Mouse (Mus musculus): Measurements from ENCODE around the gene Mapt. TPM values are rescaled to one million over a fixed set of nuclear protein-coding genes. Genes with fewer than 3 reads are reported as not detected.

The Mapt gene
- polyA plus RNA-seq, 1 experiment: 53.4 TPM

GRCm38 (mm10) chr11:104320511-104320910, 89.3 kb downstream of the Mapt start:
- 75% methylated on average over 5 of the region's 5 CpGs for WGBS
- no peak for DNase-seq
- Histone ChIP-seq H3K27me3 (replicated peaks; ENCODE audit: control insufficient read depth, insufficient read depth, low read length) (no peaks in the 10 kb centered on the region), H3K36me3 (ENCODE audit: control insufficient read depth, insufficient read depth, low read length) (no peaks in the 10 kb centered on the region), H3K27ac (ENCODE audit: insufficient read depth, low read depth, low read length) (no peak overlapping the region), H3K4me3 (ENCODE audit: insufficient read depth, low read depth, low read length) (no peak overlapping the region), H3K4me1 (ENCODE audit: control insufficient read depth, insufficient read depth, low read length) (no peaks in the 10 kb centered on the region; the same call in 1 of the 2 replicates)
- TF ChIP-seq POLR2A (IDR thresholded peaks at IDR 0.05; ENCODE audit: low read depth, low read length) (no peak), CTCF (conservative IDR thresholded peaks at IDR 0.05; ENCODE audit: insufficient read depth, insufficient read length, low read depth, low read length) (no peak)

GRCm38 (mm10) chr11:104322142-104322541, 91.0 kb downstream of the Mapt start:
- Histone ChIP-seq H3K27ac (ENCODE audit: insufficient read depth, low read depth, low read length) (no peak overlapping the region), H3K27me3 (replicated peaks; ENCODE audit: control insufficient read depth, insufficient read depth, low read length) (no peaks in the 10 kb centered on the region), H3K36me3 (ENCODE audit: control insufficient read depth, insufficient read depth, low read length) (no peaks in the 10 kb centered on the region), H3K4me1 (ENCODE audit: control insufficient read depth, insufficient read depth, low read length) (no peaks in the 10 kb centered on the region; the same call in 1 of the 2 replicates), H3K4me3 (ENCODE audit: insufficient read depth, low read depth, low read length) (no peak overlapping the region)
- WGBS: 44% methylated on average over 4 of the region's 4 CpGs
- no peak for TF ChIP-seq CTCF (conservative IDR thresholded peaks at IDR 0.05; ENCODE audit: insufficient read depth, insufficient read length, low read depth, low read length)
- no peak for TF ChIP-seq POLR2A (IDR thresholded peaks at IDR 0.05; ENCODE audit: low read depth, low read length)
- no peak for DNase-seq

GRCm38 (mm10) chr11:104327462-104327861, 96.3 kb downstream of the Mapt start:
- Histone ChIP-seq H3K4me3 (ENCODE audit: insufficient read depth, low read depth, low read length) (no peak overlapping the region), H3K27ac (ENCODE audit: insufficient read depth, low read depth, low read length) (no peak overlapping the region), H3K4me1 (ENCODE audit: control insufficient read depth, insufficient read depth, low read length) (no peaks in the 10 kb centered on the region), H3K36me3 (ENCODE audit: control insufficient read depth, insufficient read depth, low read length) (no peaks in the 10 kb centered on the region), H3K27me3 (replicated peaks; ENCODE audit: control insufficient read depth, insufficient read depth, low read length) (no peaks in the 10 kb centered on the region)
- DNase-seq: no peak
- TF ChIP-seq POLR2A (IDR thresholded peaks at IDR 0.05; ENCODE audit: low read depth, low read length): no peak
- TF ChIP-seq CTCF (conservative IDR thresholded peaks at IDR 0.05; ENCODE audit: insufficient read depth, insufficient read length, low read depth, low read length): no peak
- WGBS: 94% methylated on average over 1 of the region's 1 CpGs

GRCm38 (mm10) chr11:104327946-104328345, 96.8 kb downstream of the Mapt start:
- H3K4me3 ChIP-seq (ENCODE audit: insufficient read depth, low read depth, low read length): no peak overlapping the region
- WGBS: 87% methylated on average over 6 of the region's 6 CpGs
- H3K36me3 ChIP-seq (ENCODE audit: control insufficient read depth, insufficient read depth, low read length): no peaks in the 10 kb centered on the region
- H3K4me1 ChIP-seq (ENCODE audit: control insufficient read depth, insufficient read depth, low read length): no peaks in the 10 kb centered on the region
- DNase-seq: no peak
- TF ChIP-seq CTCF (conservative IDR thresholded peaks at IDR 0.05; ENCODE audit: insufficient read depth, insufficient read length, low read depth, low read length): no peak
- no peak for TF ChIP-seq POLR2A (IDR thresholded peaks at IDR 0.05; ENCODE audit: low read depth, low read length)
- no peaks in the 10 kb centered on the region for H3K27me3 ChIP-seq (replicated peaks; ENCODE audit: control insufficient read depth, insufficient read depth, low read length)
- no peak overlapping the region for H3K27ac ChIP-seq (ENCODE audit: insufficient read depth, low read depth, low read length)

GRCm38 (mm10) chr11:104329185-104329926, 98.2 kb downstream of the Mapt start:
- Histone ChIP-seq H3K27ac (ENCODE audit: insufficient read depth, low read depth, low read length) (no peak overlapping the region), H3K4me3 (ENCODE audit: insufficient read depth, low read depth, low read length) (no peak overlapping the region), H3K4me1 (ENCODE audit: control insufficient read depth, insufficient read depth, low read length) (no peaks in the 10 kb centered on the region), H3K27me3 (replicated peaks; ENCODE audit: control insufficient read depth, insufficient read depth, low read length) (no peaks in the 10 kb centered on the region), H3K36me3 (ENCODE audit: control insufficient read depth, insufficient read depth, low read length) (no peaks in the 10 kb centered on the region)
- no peak for TF ChIP-seq CTCF (conservative IDR thresholded peaks at IDR 0.05; ENCODE audit: insufficient read depth, insufficient read length, low read depth, low read length)
- no peak for TF ChIP-seq POLR2A (IDR thresholded peaks at IDR 0.05; ENCODE audit: low read depth, low read length)
- 72% methylated on average over 11 of the region's 11 CpGs for WGBS
- no peak for DNase-seq

- H3K4me3 ChIP-seq (ENCODE audit: insufficient read depth, low read depth, low read length): no peak overlapping the region
- no peaks in the 10 kb centered on the region; the same call in 1 of the 2 replicates for H3K36me3 ChIP-seq (ENCODE audit: control insufficient read depth, insufficient read depth, low read length)
- TF ChIP-seq CTCF (conservative IDR thresholded peaks at IDR 0.05; ENCODE audit: insufficient read depth, insufficient read length, low read depth, low read length): no peak
- no peak for TF ChIP-seq POLR2A (IDR thresholded peaks at IDR 0.05; ENCODE audit: low read depth, low read length)
- H3K27me3 ChIP-seq (replicated peaks; ENCODE audit: control insufficient read depth, insufficient read depth, low read length): no peaks in the 10 kb centered on the region
- DNase-seq: no peak
- no peak overlapping the region for H3K27ac ChIP-seq (ENCODE audit: insufficient read depth, low read depth, low read length)
- WGBS: 82% methylated on average over 4 of the region's 4 CpGs
- H3K4me1 ChIP-seq (ENCODE audit: control insufficient read depth, insufficient read depth, low read length): no peaks in the 10 kb centered on the region
Measured at GRCm38 (mm10) chr11:104330151-104330550, 99.0 kb downstream of the Mapt start.

GRCm38 (mm10) chr11:104331208-104331607, 100.0 kb downstream of the Mapt start:
- no peak overlapping the region for H3K4me3 ChIP-seq (ENCODE audit: insufficient read depth, low read depth, low read length)
- 87% methylated on average over 3 of the region's 3 CpGs for WGBS
- no peaks in the 10 kb centered on the region; the same call in none of the 2 replicates for H3K36me3 ChIP-seq (ENCODE audit: control insufficient read depth, insufficient read depth, low read length)
- H3K4me1 ChIP-seq (ENCODE audit: control insufficient read depth, insufficient read depth, low read length): no peaks in the 10 kb centered on the region
- no peak for TF ChIP-seq POLR2A (IDR thresholded peaks at IDR 0.05; ENCODE audit: low read depth, low read length)
- no peak for TF ChIP-seq CTCF (conservative IDR thresholded peaks at IDR 0.05; ENCODE audit: insufficient read depth, insufficient read length, low read depth, low read length)
- H3K27ac ChIP-seq (ENCODE audit: insufficient read depth, low read depth, low read length): no peak overlapping the region
- H3K27me3 ChIP-seq (replicated peaks; ENCODE audit: control insufficient read depth, insufficient read depth, low read length): no peaks in the 10 kb centered on the region
- DNase-seq: no peak
